Mouse (Mus musculus) C2C12 (cell line): ENCODE measurements around the gene Fam133b.

ENCODE experiments used
- CTCF ChIP-seq: IDR thresholded peaks from one replicate; pipeline ENCODE4 v1.5.1; 2011; ENCODE audit not compliant: control insufficient read depth, insufficient read depth, insufficient read length
- FOSL1 ChIP-seq: IDR thresholded peaks from one replicate; pipeline ENCODE4 v1.8.0; 2011; ENCODE audit warnings: mild to moderate bottlenecking, low read length; ENCODE audit not compliant: poor library complexity, insufficient read depth, severe bottlenecking
- MAX ChIP-seq: IDR thresholded peaks from one replicate; pipeline ENCODE4 v1.6.1; 2011; ENCODE audit warnings: mild to moderate bottlenecking, control low read depth
- USF1 ChIP-seq: IDR thresholded peaks from one replicate; pipeline ENCODE4 v1.6.1; 2011; ENCODE audit warnings: low read depth, mild to moderate bottlenecking, control low read depth, moderate library complexity

- no peak for TF ChIP-seq CTCF
- no peak for TF ChIP-seq USF1
- peak; percentile 31 for TF ChIP-seq FOSL1
- TF ChIP-seq MAX, result peak; percentile 75
Measured at GRCm38 (mm10) chr5:3538505-3539472, 4.8 kb upstream of the Fam133b start.
